Mouse (Mus musculus) MEL (cell line): ENCODE data around the gene Slc17a5.
A peak's percentile ranks its signal among the peaks of the same experiment; 100 is the strongest.

Experiments used
- BHLHE40 ChIP-seq: IDR thresholded peaks from 2 replicates; pipeline ENCODE4 v1.6.1; 2012; ENCODE audit warnings: low read depth, mild to moderate bottlenecking, inconsistent platforms, low read length, improper control_type of control experiment, borderline replicate concordance
- CHD2 ChIP-seq: IDR thresholded peaks from 2 replicates; pipeline ENCODE4 v1.6.1; 2011; ENCODE audit warnings: low read length, improper control_type of control experiment
- CTCF ChIP-seq, 3 experiments: IDR thresholded peaks in 2 of 3; conservative IDR thresholded peaks in 1 of 3; 2 replicates each; pipeline ENCODE4 v1.5.1; 2011 to 2012; ENCODE audit warnings: low read length in 3 of 3, low read depth in 2 of 3, mild to moderate bottlenecking in 2 of 3, improper control_type of control experiment in 1 of 3, inconsistent platforms in 1 of 3, mixed read lengths in 1 of 3, moderate library complexity in 1 of 3; ENCODE audit not compliant: control insufficient read depth in 1 of 3, insufficient read depth in 1 of 3, poor library complexity in 1 of 3, severe bottlenecking in 1 of 3
- GABPA ChIP-seq: IDR thresholded peaks from 2 replicates; pipeline ENCODE4 v1.6.1; 2012; ENCODE audit warnings: low read depth, mild to moderate bottlenecking, inconsistent platforms, low read length, improper control_type of control experiment, moderate library complexity
- HCFC1 ChIP-seq: IDR thresholded peaks from 2 replicates; pipeline ENCODE4 v1.6.1; 2012; ENCODE audit warnings: low read depth, mild to moderate bottlenecking, inconsistent platforms, low read length, improper control_type of control experiment, moderate library complexity
- KAT2A ChIP-seq: conservative IDR thresholded peaks from 2 replicates; pipeline ENCODE4 v1.6.1; 2012; ENCODE audit warnings: low read depth, low read length, improper control_type of control experiment, inconsistent platforms
- MAFK ChIP-seq: IDR thresholded peaks from 2 replicates; pipeline ENCODE4 v1.6.1; 2011; ENCODE audit warnings: low read depth, mild to moderate bottlenecking, low read length, improper control_type of control experiment, borderline replicate concordance
- MAX ChIP-seq: IDR thresholded peaks from 2 replicates; pipeline ENCODE4 v1.6.1; 2011; ENCODE audit warnings: low read length, improper control_type of control experiment
- MEF2A ChIP-seq: IDR thresholded peaks from 2 replicates; pipeline ENCODE4 v1.6.1; 2014; ENCODE audit warnings: low read depth, mild to moderate bottlenecking, inconsistent platforms, low read length, improper control_type of control experiment; ENCODE audit not compliant: poor library complexity, insufficient replicate concordance, severe bottlenecking; ENCODE audit errors: extremely low read depth
- MXI1 ChIP-seq: IDR thresholded peaks from 2 replicates; pipeline ENCODE4 v1.6.1; 2011; ENCODE audit warnings: mild to moderate bottlenecking, low read depth, low read length, improper control_type of control experiment
- POLR2A ChIP-seq, 2 experiments: IDR thresholded peaks; 2 replicates each; pipeline ENCODE4 v1.6.1; 2011 to 2012; ENCODE audit warnings: low read length in 2 of 2, mild to moderate bottlenecking in 2 of 2, control low read depth in 1 of 2, improper control_type of control experiment in 1 of 2, low read depth in 1 of 2, moderate library complexity in 1 of 2; ENCODE audit not compliant: control insufficient read depth in 1 of 2, insufficient read depth in 1 of 2, poor library complexity in 1 of 2
- POLR2AphosphoS5 ChIP-seq: IDR thresholded peaks from 2 replicates; pipeline ENCODE4 v1.6.1; 2012; ENCODE audit warnings: low read depth, borderline replicate concordance, mild to moderate bottlenecking, inconsistent platforms, low read length, moderate library complexity, mixed read lengths
- USF1 ChIP-seq: IDR thresholded peaks from 2 replicates; pipeline ENCODE4 v1.6.1; 2014; ENCODE audit warnings: low read depth, mild to moderate bottlenecking, inconsistent platforms, low read length, improper control_type of control experiment, moderate library complexity
- USF2 ChIP-seq, 2 experiments: IDR thresholded peaks; 2 replicates each; pipeline ENCODE4 v1.6.1; 2011 to 2012; ENCODE audit warnings: improper control_type of control experiment in 2 of 2, low read length in 2 of 2, borderline replicate concordance in 1 of 2, inconsistent platforms in 1 of 2, low read depth in 1 of 2, mild to moderate bottlenecking in 1 of 2; ENCODE audit not compliant: insufficient read depth in 1 of 2

DNA sequence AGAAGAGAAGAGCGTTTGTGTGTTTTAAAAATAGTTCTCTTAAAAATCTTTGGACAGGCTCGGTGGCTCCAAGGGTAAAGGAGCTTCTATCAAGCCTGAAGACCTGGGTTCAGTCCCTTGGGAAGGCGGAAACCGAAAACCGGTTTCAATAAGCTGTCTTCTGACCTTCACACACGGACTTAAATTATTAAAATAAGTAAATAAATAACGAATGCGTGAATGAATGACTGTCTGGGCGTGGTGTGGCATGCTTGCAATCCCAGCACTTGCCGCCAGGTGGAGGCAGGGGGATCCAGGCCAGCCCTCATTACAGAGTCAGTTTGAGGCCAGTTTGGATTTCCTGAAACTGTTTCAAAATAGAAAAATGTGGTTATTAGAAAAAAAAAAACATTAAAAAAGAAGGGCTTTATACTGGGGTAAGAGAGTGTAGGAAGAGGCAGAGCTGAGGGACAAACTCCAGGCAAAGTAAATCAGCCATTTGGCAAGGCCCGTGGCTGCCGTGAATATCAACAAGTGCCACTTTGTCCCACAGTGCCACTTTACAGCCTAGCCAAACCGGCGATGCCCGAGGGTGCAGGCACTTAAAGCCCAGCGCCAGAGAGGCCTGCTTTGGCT lies 60.0 kb downstream of the Slc17a5 start:
- peak; percentile 75 to 83 (median 79) for TF ChIP-seq CTCF (IDR thresholded peaks at IDR 0.05 in 2 of 3, conservative IDR thresholded peaks at IDR 0.05 in 1 of 3; ENCODE audit: control insufficient read depth in 1 of 3, insufficient read depth in 1 of 3, low read depth in 2 of 3, low read length in 3 of 3, poor library complexity in 1 of 3, severe bottlenecking in 1 of 3)
- TF ChIP-seq GABPA = no peak
- TF ChIP-seq KAT2A = no peak
- TF ChIP-seq BHLHE40 = 0 out of 2 replicates have a peak, but pooled peaks have one; percentile 24
- no peak for TF ChIP-seq MAFK
- no peak; the same call in 1 of the 2 replicates for TF ChIP-seq HCFC1
- peak in 1 of 2 experiments; percentile 48; a peak in 1 of 4 replicates for TF ChIP-seq POLR2A (IDR thresholded peaks at IDR 0.05; ENCODE audit: control insufficient read depth in 1 of 2, insufficient read depth in 1 of 2, low read depth in 1 of 2, low read length in 2 of 2, poor library complexity in 1 of 2)
- no peak for TF ChIP-seq MAX
- TF ChIP-seq USF2 (IDR thresholded peaks at IDR 0.05; ENCODE audit: borderline replicate concordance in 1 of 2, insufficient read depth in 1 of 2, low read depth in 1 of 2, low read length in 2 of 2) = no peak
- TF ChIP-seq USF1 = no peak
- no peak for TF ChIP-seq CHD2
- no peak for TF ChIP-seq POLR2AphosphoS5
- TF ChIP-seq MXI1 = no peak
- no peak for TF ChIP-seq MEF2A
